Mouse (Mus musculus) neural tube, embryonic 13.5 days (tissue): ENCODE measurements at regions not wholly inside any gene's neighbourhood (a gene's known extent, or its start where the extent isn't known, plus 50 kb on each side); places are given as distances from the start of the nearest gene placed in this dataset.

ENCODE experiments used
- ATAC-seq: fragments of 200-750 bp; cut with Nextera tagmentation; 2 replicates; pipeline ENCODE4 v1.8.0; 2017; ENCODE audit warnings: low read depth, mild to moderate bottlenecking, moderate TSS enrichment, moderate library complexity
- H3K27ac ChIP-seq: fragments of 300-500 bp; sonication (generic); replicated peaks from 2 replicates; pipeline ENCODE4 v1.5.1; 2015; ENCODE audit warnings: moderate library complexity, mild to moderate bottlenecking, inconsistent platforms
- H3K27me3 ChIP-seq: fragments of 300-500 bp; sonication (generic); 2 replicates; pipeline ENCODE4 v1.6.1; 2015; ENCODE audit warnings: mild to moderate bottlenecking, inconsistent platforms
- H3K36me3 ChIP-seq: fragments of 300-500 bp; sonication (generic); 2 replicates; pipeline ENCODE4 v1.6.1; 2015; ENCODE audit warnings: mild to moderate bottlenecking, inconsistent platforms
- H3K4me1 ChIP-seq: fragments of 300-500 bp; sonication (generic); replicated peaks from 2 replicates; pipeline ENCODE4 v1.6.1; 2015; ENCODE audit warnings: inconsistent platforms
- H3K4me2 ChIP-seq: fragments of 300-500 bp; sonication (generic); 2 replicates; pipeline ENCODE4 v1.6.1; 2015; ENCODE audit warnings: inconsistent platforms, mild to moderate bottlenecking, moderate library complexity
- H3K4me3 ChIP-seq: fragments of 300-500 bp; sonication (generic); 2 replicates; pipeline ENCODE4 v1.5.1; 2015; ENCODE audit warnings: mild to moderate bottlenecking, inconsistent platforms
- H3K9ac ChIP-seq: fragments of 300-500 bp; sonication (generic); 2 replicates; pipeline ENCODE4 v1.6.1; 2015; ENCODE audit warnings: moderate library complexity, mild to moderate bottlenecking, inconsistent platforms
- H3K9me3 ChIP-seq: fragments of 300-500 bp; sonication (generic); 2 replicates; pipeline ENCODE4 v1.6.1; 2016; ENCODE audit warnings: inconsistent platforms
- WGBS: fragments of 180-500 bp; shearing (Covaris S2); methylation state at CpG from one replicate; pipeline ENCODE4 v1.1.7; 2015; 5-methylcytosine and 5-hydroxymethylcytosine counted together

DNA sequence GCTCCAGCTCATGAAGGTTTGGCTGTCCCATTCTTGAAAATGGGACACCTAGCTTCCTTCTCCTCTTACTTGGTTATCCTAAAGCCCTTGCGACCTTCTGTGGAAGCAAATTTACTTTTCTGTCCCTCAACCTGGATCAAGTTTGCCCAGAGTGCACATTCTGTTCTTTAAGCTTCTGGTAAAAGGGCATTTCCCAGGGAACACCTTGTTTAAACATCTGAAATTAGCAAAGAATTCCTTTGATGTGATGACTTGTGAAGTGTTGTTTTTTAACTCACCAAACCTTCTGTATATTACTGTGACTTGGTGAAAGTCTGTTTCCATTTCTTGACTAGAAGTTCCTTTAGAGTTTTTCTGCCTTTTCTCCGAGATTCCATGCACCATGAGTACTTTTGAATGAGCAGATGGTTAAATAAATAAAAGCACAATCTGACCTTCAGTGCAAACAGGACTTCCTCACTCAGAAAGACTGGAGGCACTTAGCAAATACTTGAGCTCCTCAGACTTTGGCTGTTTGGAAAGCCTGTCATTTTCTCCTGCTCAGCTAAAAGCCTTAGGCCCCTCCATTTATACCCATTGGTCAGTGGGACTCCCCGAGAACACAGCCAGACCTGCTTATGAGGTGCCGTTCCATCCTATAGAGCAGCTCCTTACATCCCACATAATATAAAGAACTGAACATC is 69.3 kb upstream of the Rprm start:
- no peak for ATAC-seq

DNA sequence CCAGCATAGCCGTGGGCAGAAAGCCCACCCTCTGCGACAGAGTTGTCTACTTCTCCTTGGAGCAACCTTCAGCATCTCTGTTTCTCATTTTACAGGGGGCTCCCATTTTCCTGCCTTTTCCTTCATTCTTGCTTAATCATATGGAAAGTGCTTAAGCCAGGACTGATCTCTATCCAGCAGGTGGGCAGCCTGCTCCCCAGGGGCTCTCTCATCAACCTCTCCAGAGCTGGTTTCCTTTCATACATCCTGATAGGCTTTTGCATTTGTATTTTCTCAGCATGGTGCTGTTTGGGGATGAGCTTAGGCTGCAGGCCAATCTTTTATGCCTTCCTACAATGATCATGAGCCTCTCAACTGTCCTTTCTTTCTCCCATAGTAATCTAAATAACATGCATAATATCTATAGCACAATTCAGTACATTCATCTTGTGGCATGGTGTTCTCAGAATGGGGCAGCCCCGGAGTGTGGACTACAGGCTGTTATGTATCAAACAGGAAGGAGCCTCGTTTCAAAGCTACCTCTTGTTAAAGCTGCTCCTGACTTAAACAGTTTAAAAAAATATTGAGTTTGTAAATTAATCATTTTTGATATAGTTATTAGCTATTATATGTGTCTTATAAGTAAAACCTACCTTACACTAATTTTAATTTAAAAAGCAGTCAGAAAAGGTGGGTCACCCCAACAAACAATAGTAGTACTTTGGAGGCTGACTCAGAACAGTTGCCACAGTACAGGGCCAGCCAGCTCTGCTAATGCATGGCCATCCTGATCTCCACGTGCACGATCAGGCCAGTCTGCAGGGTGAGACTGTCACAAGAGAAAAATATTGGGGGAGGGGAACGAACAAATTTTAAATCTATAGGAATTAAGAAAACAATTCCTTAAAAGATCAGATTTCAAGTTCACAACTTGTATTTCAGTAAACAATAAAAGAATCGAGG is 73.6 kb upstream of the Rprm start:
- 52% methylated on average over 8 of the region's 8 CpGs for WGBS
- no peak for ATAC-seq
- no peaks in the 10 kb centered on the region for H3K4me1 ChIP-seq
- no peaks in the 10 kb centered on the region for H3K36me3 ChIP-seq
- no peaks in the 10 kb centered on the region for H3K27me3 ChIP-seq
- H3K4me2 ChIP-seq, result no peak overlapping the region
- no peak overlapping the region for H3K9ac ChIP-seq
- no peak overlapping the region for H3K27ac ChIP-seq
- no peaks in the 10 kb centered on the region for H3K9me3 ChIP-seq
- H3K4me3 ChIP-seq, result no peak overlapping the region

More for the DNA sequence above, 69.3 kb upstream of the Rprm start:
- Histone ChIP-seq H3K4me3 (no peak overlapping the region), H3K36me3 (no peaks in the 10 kb centered on the region), H3K9ac (no peak overlapping the region), H3K9me3 (no peaks in the 10 kb centered on the region), H3K4me2 (no peak overlapping the region), H3K27ac (no peak overlapping the region), H3K4me1 (no peaks in the 10 kb centered on the region), H3K27me3 (no peaks in the 10 kb centered on the region)
- WGBS, result 83% methylated on average over 4 of the region's 4 CpGs

DNA sequence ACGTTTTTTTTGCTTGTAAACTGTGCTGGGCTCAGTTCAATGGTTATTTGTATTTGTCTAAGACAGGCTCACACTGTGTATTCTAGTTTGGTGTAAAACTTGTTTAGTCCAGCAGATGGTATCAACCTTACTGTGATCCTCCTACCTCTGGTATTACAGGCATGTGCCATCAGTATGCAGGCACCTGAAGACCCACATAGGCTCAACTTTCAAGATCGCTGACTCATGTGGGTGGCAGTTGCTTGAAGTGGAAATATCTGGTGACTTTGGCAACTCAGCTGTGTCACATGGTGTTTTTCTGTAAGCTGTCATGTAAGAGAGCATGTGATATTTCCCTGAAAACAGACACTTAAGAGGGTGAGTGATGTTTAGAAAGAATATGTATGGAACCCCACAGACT is 92.2 kb upstream of the Rprm start:
- H3K4me2 ChIP-seq, result no peak overlapping the region
- no peak overlapping the region for H3K9ac ChIP-seq
- WGBS, result 89% methylated on average over 2 of the region's 2 CpGs
- no peaks in the 10 kb centered on the region for H3K9me3 ChIP-seq
- no peaks in the 10 kb centered on the region for H3K36me3 ChIP-seq
- no peak overlapping the region for H3K4me3 ChIP-seq
- no peak overlapping the region for H3K27ac ChIP-seq
- ATAC-seq, result no peak
- H3K27me3 ChIP-seq, result no peaks in the 10 kb centered on the region
- H3K4me1 ChIP-seq, result no peaks in the 10 kb centered on the region

DNA sequence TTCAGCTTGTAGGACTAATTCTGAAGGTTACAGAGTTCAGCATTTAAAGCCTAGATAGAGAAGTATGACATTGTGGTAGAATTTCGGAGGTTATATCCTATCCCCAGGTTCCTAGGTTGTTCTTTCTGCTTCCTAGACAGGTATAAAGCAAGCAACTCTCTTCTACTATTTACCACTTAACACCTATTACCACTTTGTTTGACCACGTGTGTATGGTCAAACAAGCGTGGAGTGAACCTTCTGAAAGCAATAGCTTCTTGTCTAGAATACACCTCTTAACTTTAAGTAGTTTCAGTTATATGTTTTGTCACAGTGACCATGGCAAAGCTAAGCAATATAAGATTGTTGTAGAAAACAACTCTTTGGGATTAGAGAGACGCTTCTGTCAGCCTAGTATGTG is 105.5 kb upstream of the Rprm start:
- Histone ChIP-seq H3K36me3 (no peaks in the 10 kb centered on the region), H3K4me2 (no peak overlapping the region), H3K27ac (no peak overlapping the region), H3K4me1 (no peaks in the 10 kb centered on the region), H3K27me3 (no peaks in the 10 kb centered on the region), H3K9me3 (no peaks in the 10 kb centered on the region), H3K4me3 (no peak overlapping the region), H3K9ac (no peak overlapping the region)
- ATAC-seq, result no peak
- 87% methylated on average over 4 of the region's 4 CpGs for WGBS

DNA sequence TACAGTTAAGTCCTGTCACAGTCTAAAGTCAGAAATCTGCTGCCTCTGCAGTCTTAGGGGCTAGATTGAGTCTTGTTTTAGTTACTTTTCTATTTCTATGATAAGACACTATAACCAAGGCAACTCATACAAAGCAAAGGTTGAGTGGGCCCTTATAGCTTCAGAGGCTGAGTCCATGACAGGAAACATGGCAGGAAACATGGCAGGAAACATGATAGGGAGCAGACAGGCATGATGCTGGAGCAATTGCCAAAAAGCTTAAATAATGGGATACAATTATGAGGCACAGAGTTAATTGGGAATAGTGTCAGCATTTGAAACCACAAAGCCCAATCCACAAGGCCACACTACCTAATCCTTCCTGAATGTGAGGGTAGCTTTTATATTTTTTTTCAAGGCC is 113.0 kb upstream of the Rprm start:
- Histone ChIP-seq H3K4me2 (no peak overlapping the region), H3K4me3 (no peak overlapping the region), H3K36me3 (no peaks in the 10 kb centered on the region), H3K9ac (no peak overlapping the region), H3K9me3 (no peaks in the 10 kb centered on the region), H3K27me3 (no peaks in the 10 kb centered on the region), H3K4me1 (no peaks in the 10 kb centered on the region), H3K27ac (no peak overlapping the region)
- no peak for ATAC-seq

DNA sequence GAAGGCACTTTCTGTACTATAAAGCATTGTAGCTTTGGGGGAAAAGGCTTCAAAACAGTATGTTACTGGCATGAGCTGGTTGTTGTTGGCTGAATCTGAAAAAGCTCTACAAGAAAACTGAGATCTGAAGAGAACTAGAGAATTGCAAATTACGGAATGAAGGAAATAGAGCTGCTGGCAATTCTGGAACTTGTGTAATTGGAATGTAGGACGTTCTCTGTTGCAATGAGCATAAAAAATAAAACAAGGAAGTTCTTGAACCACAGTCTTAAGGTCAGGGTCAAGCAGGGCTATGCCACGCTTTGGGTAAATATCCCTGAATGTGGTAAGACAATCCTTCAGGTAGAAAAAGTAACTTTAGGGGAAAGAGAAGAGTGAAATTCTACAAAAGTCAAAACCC is 130.2 kb upstream of the Rprm start:
- no peak overlapping the region for H3K4me3 ChIP-seq
- no peaks in the 10 kb centered on the region for H3K4me1 ChIP-seq
- H3K27ac ChIP-seq, result no peak overlapping the region
- no peaks in the 10 kb centered on the region for H3K27me3 ChIP-seq
- ATAC-seq, result no peak
- no peak overlapping the region for H3K4me2 ChIP-seq
- H3K9me3 ChIP-seq, result no peaks in the 10 kb centered on the region
- H3K9ac ChIP-seq, result no peak overlapping the region
- H3K36me3 ChIP-seq, result no peaks in the 10 kb centered on the region
- 77% methylated on average over 3 of the region's 3 CpGs for WGBS

DNA sequence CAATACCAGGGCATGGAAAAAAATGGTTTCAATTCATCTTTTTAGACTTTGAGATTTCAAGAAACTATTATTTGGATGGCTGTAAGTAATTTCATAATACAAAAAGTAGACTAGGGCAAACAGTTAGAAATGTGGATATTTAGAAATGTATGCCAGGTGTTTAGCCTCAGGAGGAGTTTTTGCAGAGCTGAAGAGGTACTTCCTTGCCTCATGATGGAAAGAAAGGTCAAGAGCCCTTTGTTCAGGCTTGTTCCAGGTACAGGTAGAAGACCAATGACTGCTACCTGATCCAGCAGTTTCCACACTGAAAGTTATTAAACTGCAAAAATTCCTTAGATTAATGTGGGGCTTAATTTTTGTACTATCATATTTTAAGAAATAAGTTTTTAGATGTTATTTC is 143.3 kb upstream of the Rprm start:
- H3K4me1 ChIP-seq, result no peaks in the 10 kb centered on the region
- H3K27ac ChIP-seq, result no peak overlapping the region
- ATAC-seq, result no peak
- H3K4me2 ChIP-seq, result no peak overlapping the region
- H3K9me3 ChIP-seq, result no peaks in the 10 kb centered on the region
- no peak overlapping the region for H3K4me3 ChIP-seq
- no peaks in the 10 kb centered on the region for H3K36me3 ChIP-seq
- no peak overlapping the region for H3K9ac ChIP-seq
- no peaks in the 10 kb centered on the region for H3K27me3 ChIP-seq

DNA sequence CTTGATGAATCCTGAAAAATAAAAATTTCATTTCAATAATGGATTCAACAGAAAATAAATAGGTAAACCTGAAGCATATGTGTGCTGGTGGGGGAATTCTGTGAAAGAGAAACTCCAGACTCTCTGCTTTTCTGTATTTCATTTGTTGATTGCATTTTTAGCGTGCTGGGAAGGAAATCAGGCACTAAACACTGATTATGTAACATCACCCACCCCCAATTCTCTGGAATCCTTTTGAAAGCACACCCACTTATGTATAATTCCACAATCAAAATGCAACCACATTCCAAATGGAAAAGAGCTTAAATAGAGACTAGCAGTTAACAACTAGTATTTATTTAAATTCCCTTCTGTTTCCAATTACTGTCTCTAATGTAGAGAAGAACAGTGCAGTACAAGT is 143.7 kb upstream of the Rprm start:
- WGBS, result 66% methylated on average over 1 of the region's 1 CpGs

DNA sequence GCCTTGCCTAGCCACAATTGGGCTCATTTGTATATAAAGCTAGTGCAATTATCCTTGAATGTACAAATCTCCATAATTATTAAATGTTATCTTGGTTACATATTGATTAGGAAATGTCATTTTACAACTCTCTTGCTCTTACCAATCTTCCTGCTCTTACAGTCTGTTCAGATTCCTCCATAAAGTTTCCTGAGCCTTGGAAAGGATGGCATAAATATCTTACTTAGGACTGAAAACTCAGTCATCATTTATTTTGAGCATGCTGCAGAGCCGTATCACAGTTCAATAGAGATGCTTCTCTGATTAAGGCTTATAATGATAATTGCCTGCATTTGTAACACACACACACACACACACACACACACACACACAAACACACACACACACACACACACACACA is 151.4 kb upstream of the Rprm start:
- Histone ChIP-seq H3K27ac (no peak overlapping the region), H3K27me3 (no peaks in the 10 kb centered on the region), H3K36me3 (no peaks in the 10 kb centered on the region), H3K4me1 (no peaks in the 10 kb centered on the region), H3K9ac (no peak overlapping the region), H3K4me3 (no peak overlapping the region), H3K4me2 (no peak overlapping the region), H3K9me3 (no peaks in the 10 kb centered on the region)
- 71% methylated on average over 1 of the region's 1 CpGs for WGBS
- ATAC-seq, result no peak

More for the DNA sequence above, 143.7 kb upstream of the Rprm start:
- Histone ChIP-seq H3K4me3 (no peak overlapping the region), H3K36me3 (no peaks in the 10 kb centered on the region), H3K4me2 (no peak overlapping the region), H3K27ac (no peak overlapping the region), H3K9ac (no peak overlapping the region), H3K9me3 (no peaks in the 10 kb centered on the region), H3K27me3 (no peaks in the 10 kb centered on the region), H3K4me1 (no peaks in the 10 kb centered on the region)
- no peak for ATAC-seq

DNA sequence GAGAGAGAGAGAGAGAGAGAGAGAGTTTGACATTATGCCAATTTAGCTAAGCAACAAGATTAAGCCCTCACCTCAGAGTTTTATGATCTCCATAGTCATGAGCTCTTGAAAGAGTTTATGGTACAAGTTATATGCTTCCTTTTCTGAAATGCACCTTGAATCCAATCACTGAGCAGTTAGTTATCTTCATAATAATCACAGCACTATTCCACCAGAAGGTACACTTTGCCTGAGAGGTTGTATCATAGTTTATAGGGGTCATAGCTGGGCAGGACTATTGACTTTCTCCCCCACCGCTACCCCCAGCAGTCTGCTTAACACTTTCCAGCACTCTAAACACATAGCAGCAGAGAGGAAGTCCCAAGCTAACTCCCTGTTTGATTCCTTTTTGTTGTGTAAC is 151.8 kb upstream of the Rprm start:
- Histone ChIP-seq H3K4me3 (no peak overlapping the region), H3K36me3 (no peaks in the 10 kb centered on the region)
- 60% methylated on average over 1 of the region's 1 CpGs for WGBS

DNA sequence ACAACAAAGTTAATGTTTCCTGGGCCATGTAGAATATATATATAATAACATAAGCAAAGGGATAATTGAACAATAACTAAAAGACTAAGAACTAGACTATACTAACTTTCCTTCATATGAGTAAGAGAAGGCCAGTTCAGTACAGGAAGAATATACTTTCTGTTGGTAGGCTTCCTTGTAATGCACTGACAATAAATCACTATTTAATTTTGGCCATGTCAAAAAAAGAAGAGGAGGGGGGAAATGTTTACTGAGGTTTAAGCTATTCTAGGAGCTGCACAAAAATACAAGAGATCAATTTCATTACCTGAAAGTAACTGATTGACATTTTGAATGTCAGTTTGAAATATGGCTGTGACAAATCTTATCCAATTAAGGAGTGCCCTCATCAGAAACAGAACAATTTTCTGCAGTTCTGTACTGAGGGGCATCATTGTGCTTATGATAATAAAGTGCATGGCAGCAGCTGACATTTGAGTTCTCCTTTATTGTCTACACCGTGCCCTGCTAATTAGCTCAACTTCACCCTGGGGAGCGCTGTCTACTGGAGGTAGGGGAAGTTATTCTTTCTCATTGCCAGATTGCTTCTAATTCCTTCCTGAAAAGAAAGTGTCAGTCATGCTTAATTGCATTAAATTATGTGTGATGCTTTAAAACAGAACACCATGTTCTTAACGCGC is 171.2 kb upstream of the Galnt13 start:
- H3K4me3 ChIP-seq, result no peak overlapping the region

More for the DNA sequence above, 151.8 kb upstream of the Rprm start:
- no peaks in the 10 kb centered on the region for H3K4me1 ChIP-seq
- H3K27me3 ChIP-seq, result no peaks in the 10 kb centered on the region
- H3K9me3 ChIP-seq, result no peaks in the 10 kb centered on the region
- H3K27ac ChIP-seq, result no peak overlapping the region
- H3K9ac ChIP-seq, result no peak overlapping the region
- no peak overlapping the region for H3K4me2 ChIP-seq
- ATAC-seq, result no peak

DNA sequence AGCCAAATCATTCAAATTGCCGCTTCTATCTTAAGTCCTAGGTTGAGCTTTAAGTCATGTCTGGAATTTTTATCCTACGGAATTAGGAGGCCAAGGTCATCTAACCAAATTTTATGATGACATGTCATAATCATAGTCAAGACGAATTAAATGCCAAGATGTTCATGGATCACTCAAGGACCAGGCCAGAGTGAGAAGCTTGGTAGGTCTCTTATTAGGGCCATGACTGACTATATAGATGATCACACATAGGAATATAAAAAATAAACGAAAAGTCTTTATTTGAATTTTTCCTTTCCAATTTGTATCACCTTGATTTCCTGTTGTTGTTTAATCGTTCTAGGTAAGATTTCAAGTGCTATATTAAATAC is 170.7 kb upstream of the Galnt13 start:
- Histone ChIP-seq H3K27ac (no peak overlapping the region), H3K36me3 (no peaks in the 10 kb centered on the region), H3K4me3 (no peak overlapping the region), H3K27me3 (no peaks in the 10 kb centered on the region), H3K4me1 (peaks cover 5% of the 10 kb centered on the region), H3K9ac (no peak overlapping the region), H3K9me3 (peaks cover 8% of the 10 kb centered on the region), H3K4me2 (no peak overlapping the region)
- no peak; the same call in 1 of the 2 replicates for ATAC-seq
- 74% methylated on average over 5 of the region's 5 CpGs for WGBS

More for the DNA sequence above, 171.2 kb upstream of the Galnt13 start:
- Histone ChIP-seq H3K4me1 (peaks cover 5% of the 10 kb centered on the region), H3K9me3 (peaks cover 8% of the 10 kb centered on the region), H3K27me3 (no peaks in the 10 kb centered on the region), H3K36me3 (no peaks in the 10 kb centered on the region), H3K27ac (no peak overlapping the region), H3K4me2 (no peak overlapping the region), H3K9ac (no peak overlapping the region)
- WGBS, result 44% methylated on average over 4 of the region's 4 CpGs
- ATAC-seq, result peak; percentile 83
